Mouse (Mus musculus): ENCODE results near the gene Scai. TPM values are rescaled to one million over a fixed set of nuclear protein-coding genes. Genes with fewer than 3 reads are reported as not detected.
"Not testable (repeated sequence)": the region's sequence is repeated elsewhere in the genome, so short reads cannot be mapped to it uniquely, and the experiment has no call there.

Scai gene
- polyA plus RNA-seq (2014; fragmentation: Nextera tagmentation; extraction: Ambion mirVana) = 10.2 and 11.4 TPM in 2 replicates

- H3K36me3 ChIP-seq (ENCODE audit: control insufficient read depth, insufficient read depth, low read length) = no peaks in the 10 kb centered on the region; the same call in 1 of the 2 replicates
- ATAC-seq (replicated peaks; ENCODE audit: low FRiP score) = peak; percentile 100
- under 1% methylated on average over 32 of the region's 41 CpGs for WGBS
Observed at GRCm38 (mm10) chr2:39190561-39191056, at the start of gene Scai. Scai (minus strand) TSS chr2:39190734.

DNA sequence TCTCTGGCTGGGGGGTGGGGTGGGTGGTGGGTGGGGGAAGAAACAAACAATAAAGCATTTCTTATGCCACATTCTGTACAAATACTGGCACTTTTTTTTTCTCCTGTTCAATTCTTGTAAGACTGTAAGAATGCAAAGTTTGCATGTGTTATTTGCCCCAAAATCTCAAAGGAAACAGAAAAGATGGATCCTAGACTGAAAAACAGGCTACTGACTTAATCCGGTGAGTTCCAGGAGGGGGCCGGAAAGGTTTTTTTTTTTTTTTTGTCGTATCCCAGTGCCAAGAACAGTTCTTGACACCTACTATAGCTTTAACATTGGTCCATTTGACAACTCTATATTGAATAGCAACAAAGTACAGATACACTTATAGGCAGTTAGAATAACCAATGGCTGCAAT, 36.2 kb upstream of the Scai start:
- DNase-seq (ENCODE audit: low spot score) (no peak), ATAC-seq (replicated peaks; ENCODE audit: low FRiP score) (peak; percentile 3; the same call in 1 of the 2 replicates)
- no peak overlapping the region for H3K27ac ChIP-seq (ENCODE audit: low read depth, low read length)
- 17% methylated on average over 3 of the region's 3 CpGs for WGBS
- no peaks in the 10 kb centered on the region for H3K27me3 ChIP-seq (ENCODE audit: control insufficient read depth, insufficient read depth, low read length)
- peak overlapping the region; percentile 84; the same call in 1 of the 2 replicates for H3K9ac ChIP-seq (ENCODE audit: low read length)
- peak overlapping the region; percentile 69 for H3K4me3 ChIP-seq (ENCODE audit: low read depth, low read length)
- no peaks in the 10 kb centered on the region for H3K9me3 ChIP-seq (ENCODE audit: control insufficient read depth, low read length)
- H3K36me3 ChIP-seq (ENCODE audit: control insufficient read depth, insufficient read depth, low read length) = no peaks in the 10 kb centered on the region
- H3K4me2 ChIP-seq (ENCODE audit: low read depth, low read length, severe bottlenecking) = peak overlapping the region; percentile 53
- H3K4me1 ChIP-seq (replicated peaks; ENCODE audit: control insufficient read depth, insufficient read depth, low read length) = peaks cover 4% of the 10 kb centered on the region

More at GRCm38 (mm10) chr2:39190561-39191056, at the start of gene Scai:
- Histone ChIP-seq H3K27ac (ENCODE audit: low read depth, low read length) (peak within 1 kb of the TSS; percentile 96), H3K4me3 (ENCODE audit: low read depth, low read length) (peak within 1 kb of the TSS; percentile 89), H3K4me2 (ENCODE audit: low read depth, low read length, severe bottlenecking) (peak within 1 kb of the TSS; percentile 77), H3K4me1 (replicated peaks; ENCODE audit: control insufficient read depth, insufficient read depth, low read length) (no peaks in the 10 kb centered on the region; the same call in 1 of the 2 replicates), H3K27me3 (ENCODE audit: control insufficient read depth, insufficient read depth, low read length) (no peaks in the 10 kb centered on the region), H3K9ac (ENCODE audit: low read length) (peak within 1 kb of the TSS; percentile 94), H3K9me3 (ENCODE audit: control insufficient read depth, low read length) (no peaks in the 10 kb centered on the region)
- peak; percentile 98 for DNase-seq (ENCODE audit: low spot score)

DNA sequence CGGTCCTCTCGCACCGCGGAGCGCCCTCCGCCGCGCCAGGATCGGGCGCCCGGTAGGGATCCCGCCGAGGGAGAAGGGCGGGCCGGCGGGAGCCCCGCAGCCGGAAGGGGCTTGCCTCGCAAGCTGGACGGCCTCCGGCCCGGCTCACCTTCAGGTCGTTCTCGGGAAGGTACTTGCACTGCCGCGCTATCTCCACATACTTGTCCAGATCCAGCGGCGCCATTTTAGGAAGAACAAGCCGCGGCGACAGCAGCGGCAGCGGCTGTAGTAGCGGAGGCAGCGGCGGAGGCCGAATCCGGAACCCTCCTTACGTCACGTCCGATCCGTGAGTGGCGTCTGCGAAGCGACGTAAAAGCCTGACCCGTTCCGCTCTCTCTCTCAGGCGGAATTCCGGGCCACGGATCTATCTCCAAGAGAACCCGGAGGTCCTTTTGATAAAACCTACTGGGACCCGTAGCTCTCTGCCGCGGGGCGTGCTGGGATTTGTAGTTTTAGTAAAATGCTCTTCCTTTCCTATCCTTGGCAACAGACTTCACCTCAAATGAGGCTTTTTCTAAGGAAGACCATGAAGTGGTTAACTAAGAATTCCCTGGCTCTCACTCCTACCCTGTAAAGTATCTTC, 35.6 kb upstream of the Scai start, which contains the start of gene Ppp6c:
Gene Ppp6c (minus strand): TSS at position 433 of the 622 bp plus-strand sequence.
- Histone ChIP-seq H3K4me1 (replicated peaks; ENCODE audit: control insufficient read depth, insufficient read depth, low read length) (peaks cover 4% of the 10 kb centered on the region), H3K4me2 (ENCODE audit: low read depth, low read length, severe bottlenecking) (peak within 1 kb of the TSS; percentile 58), H3K4me3 (ENCODE audit: low read depth, low read length) (peak within 1 kb of the TSS; percentile 69), H3K27me3 (ENCODE audit: control insufficient read depth, insufficient read depth, low read length) (no peaks in the 10 kb centered on the region), H3K27ac (ENCODE audit: low read depth, low read length) (peak within 1 kb of the TSS; percentile 89), H3K9ac (ENCODE audit: low read length) (peak within 1 kb of the TSS; percentile 84), H3K9me3 (ENCODE audit: control insufficient read depth, low read length) (no peaks in the 10 kb centered on the region), H3K36me3 (ENCODE audit: control insufficient read depth, insufficient read depth, low read length) (no peaks in the 10 kb centered on the region)
- ATAC-seq (replicated peaks; ENCODE audit: low FRiP score) = peak; percentile 97
- under 1% methylated on average over 50 of the region's 56 CpGs for WGBS
- peak; percentile 95 for DNase-seq (ENCODE audit: low spot score)

DNA sequence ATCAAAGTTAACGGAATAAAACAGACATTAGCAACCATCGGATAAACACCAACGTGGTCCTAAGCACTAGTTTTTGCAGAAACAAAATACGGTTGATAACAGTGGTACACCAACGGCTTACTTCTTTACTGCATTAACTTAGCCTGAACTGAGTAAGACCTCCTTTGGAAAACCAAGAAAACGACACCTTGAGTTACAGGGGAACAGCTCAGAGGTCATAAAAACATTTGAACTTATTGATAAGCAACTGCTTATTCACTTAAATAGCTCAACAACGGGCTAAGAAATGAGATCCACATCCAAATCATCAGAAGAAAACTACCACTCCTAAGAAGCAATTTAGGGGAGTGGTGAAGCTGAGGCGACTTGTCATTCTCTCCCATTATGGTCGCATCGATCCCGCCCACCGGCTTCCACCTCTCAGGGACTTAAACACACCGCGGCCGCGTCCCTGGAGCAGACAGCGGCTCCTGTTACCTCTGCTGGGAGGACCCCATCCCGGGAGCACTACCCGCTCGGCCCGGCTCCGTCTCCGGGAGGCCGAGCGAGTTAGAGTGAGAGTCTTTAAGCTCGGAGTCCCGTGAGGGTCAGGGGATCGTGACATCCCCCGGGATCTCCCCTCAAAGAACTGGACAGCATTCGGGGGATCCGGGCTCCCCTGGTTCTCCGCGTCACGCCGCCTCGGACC, 34.9 kb upstream of the Scai start:
- WGBS = 7% methylated on average over 20 of the region's 36 CpGs
- not testable (repeated sequence) for H3K9me3 ChIP-seq (ENCODE audit: control insufficient read depth, low read length); H3K27me3 ChIP-seq (ENCODE audit: control insufficient read depth, insufficient read depth, low read length); H3K4me1 ChIP-seq (replicated peaks; ENCODE audit: control insufficient read depth, insufficient read depth, low read length); DNase-seq (ENCODE audit: low spot score); H3K36me3 ChIP-seq (ENCODE audit: control insufficient read depth, insufficient read depth, low read length)
- Histone ChIP-seq H3K4me3 (ENCODE audit: low read depth, low read length) (peak overlapping the region; percentile 69), H3K9ac (ENCODE audit: low read length) (peak overlapping the region; percentile 84), H3K27ac (ENCODE audit: low read depth, low read length) (peak overlapping the region; percentile 89), H3K4me2 (ENCODE audit: low read depth, low read length, severe bottlenecking) (peak overlapping the region; percentile 58)
- ATAC-seq (replicated peaks; ENCODE audit: low FRiP score) = peak; percentile 60

GRCm38 (mm10) chr2:39224621-39225020, 34.1 kb upstream of the Scai start:
- H3K9ac ChIP-seq (ENCODE audit: low read length) = no peak overlapping the region
- ATAC-seq (replicated peaks; ENCODE audit: low FRiP score) (no peak), DNase-seq (ENCODE audit: low spot score) (no peak)
- H3K4me2 ChIP-seq (ENCODE audit: low read depth, low read length, severe bottlenecking) = peak overlapping the region; percentile 22; the same call in 1 of the 2 replicates
- no peak overlapping the region; the same call in 1 of the 2 replicates for H3K4me3 ChIP-seq (ENCODE audit: low read depth, low read length)
- no peak overlapping the region for H3K27ac ChIP-seq (ENCODE audit: low read depth, low read length)
- no peaks in the 10 kb centered on the region for H3K36me3 ChIP-seq (ENCODE audit: control insufficient read depth, insufficient read depth, low read length)
- H3K27me3 ChIP-seq (ENCODE audit: control insufficient read depth, insufficient read depth, low read length) = no peaks in the 10 kb centered on the region
- H3K9me3 ChIP-seq (ENCODE audit: control insufficient read depth, low read length) = no peaks in the 10 kb centered on the region
- peaks cover 4% of the 10 kb centered on the region for H3K4me1 ChIP-seq (replicated peaks; ENCODE audit: control insufficient read depth, insufficient read depth, low read length)

DNA sequence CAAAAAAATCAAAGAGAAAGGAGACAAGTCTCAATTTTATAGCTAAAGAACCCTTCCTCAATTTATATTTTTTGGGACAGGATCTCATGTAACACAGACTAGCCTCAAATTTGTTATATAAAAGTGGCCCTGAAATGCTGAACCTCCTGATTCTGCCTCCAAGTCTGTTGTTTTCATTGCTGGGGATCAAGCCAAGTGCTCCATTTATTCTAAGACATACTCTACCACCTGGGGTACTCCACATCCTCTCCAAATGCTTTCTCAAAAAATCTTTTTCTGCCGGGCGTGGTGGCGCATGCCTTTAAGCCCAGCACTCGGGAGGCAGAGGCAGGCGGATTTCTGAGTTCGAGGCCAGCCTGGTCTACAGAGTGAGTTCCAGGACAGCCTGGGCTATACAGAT, 29.5 kb upstream of the Scai start:
- no peaks in the 10 kb centered on the region for H3K9me3 ChIP-seq (ENCODE audit: control insufficient read depth, low read length)
- no peak for DNase-seq (ENCODE audit: low spot score)
- no peaks in the 10 kb centered on the region for H3K36me3 ChIP-seq (ENCODE audit: control insufficient read depth, insufficient read depth, low read length)
- H3K9ac ChIP-seq (ENCODE audit: low read length) = no peak overlapping the region
- 91% methylated on average over 6 of the region's 6 CpGs for WGBS
- H3K27me3 ChIP-seq (ENCODE audit: control insufficient read depth, insufficient read depth, low read length) = no peaks in the 10 kb centered on the region
- H3K4me1 ChIP-seq (replicated peaks; ENCODE audit: control insufficient read depth, insufficient read depth, low read length) = peaks cover 4% of the 10 kb centered on the region
- no peak for ATAC-seq (replicated peaks; ENCODE audit: low FRiP score)
- H3K4me2 ChIP-seq (ENCODE audit: low read depth, low read length, severe bottlenecking) = no peak overlapping the region
- no peak overlapping the region for H3K27ac ChIP-seq (ENCODE audit: low read depth, low read length)
- H3K4me3 ChIP-seq (ENCODE audit: low read depth, low read length) = no peak overlapping the region

DNA sequence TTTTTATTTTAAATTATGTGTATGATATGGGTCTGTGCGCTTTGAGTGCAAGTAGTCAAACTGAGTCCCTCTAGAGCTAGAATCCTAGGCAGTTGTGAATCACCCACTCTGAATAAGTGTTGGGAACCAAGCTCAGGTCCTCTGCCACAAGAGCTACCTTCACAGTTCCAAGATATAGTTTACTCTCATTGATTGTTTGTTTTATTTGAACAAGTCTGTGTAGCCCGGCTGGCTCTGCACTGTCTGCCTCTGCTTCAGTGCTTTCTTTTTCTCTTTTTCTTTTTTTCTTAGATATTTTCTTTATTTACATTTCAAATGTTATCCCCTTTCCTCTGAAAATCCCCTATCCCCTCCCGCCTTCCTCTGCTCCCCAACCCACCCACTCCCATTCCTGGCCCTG, 28.5 kb upstream of the Scai start:
- 89% methylated on average over 3 of the region's 3 CpGs for WGBS
- Histone ChIP-seq H3K27me3 (ENCODE audit: control insufficient read depth, insufficient read depth, low read length) (no peaks in the 10 kb centered on the region), H3K4me3 (ENCODE audit: low read depth, low read length) (no peak overlapping the region), H3K4me2 (ENCODE audit: low read depth, low read length, severe bottlenecking) (no peak overlapping the region), H3K36me3 (ENCODE audit: control insufficient read depth, insufficient read depth, low read length) (no peaks in the 10 kb centered on the region), H3K9ac (ENCODE audit: low read length) (no peak overlapping the region), H3K27ac (ENCODE audit: low read depth, low read length) (no peak overlapping the region), H3K4me1 (replicated peaks; ENCODE audit: control insufficient read depth, insufficient read depth, low read length) (no peaks in the 10 kb centered on the region), H3K9me3 (ENCODE audit: control insufficient read depth, low read length) (no peaks in the 10 kb centered on the region)
- ATAC-seq (replicated peaks; ENCODE audit: low FRiP score) (no peak), DNase-seq (ENCODE audit: low spot score) (no peak)

DNA sequence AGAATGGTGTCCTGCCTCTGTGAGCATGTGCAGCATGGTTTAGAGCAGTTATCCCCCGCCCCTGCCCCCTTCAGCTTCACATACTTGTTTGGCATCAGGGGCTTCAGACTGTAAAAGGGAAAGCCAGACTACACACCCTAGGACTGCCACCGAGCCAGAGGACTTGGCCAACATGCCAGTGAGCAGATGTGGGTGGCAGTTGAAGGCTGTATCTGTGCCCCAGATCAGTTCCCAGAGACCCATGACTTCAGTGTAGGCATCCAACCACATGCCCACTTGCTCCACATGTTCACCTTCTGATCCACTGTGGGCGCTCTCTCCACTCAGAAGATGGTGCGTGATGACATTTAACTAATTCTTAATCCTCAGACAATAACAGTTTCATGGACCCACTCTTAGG, 26.6 kb upstream of the Scai start:
- no peak for DNase-seq (ENCODE audit: low spot score)
- H3K4me1 ChIP-seq (replicated peaks; ENCODE audit: control insufficient read depth, insufficient read depth, low read length) = no peaks in the 10 kb centered on the region
- WGBS = 94% methylated on average over 4 of the region's 4 CpGs
- no peak overlapping the region for H3K9ac ChIP-seq (ENCODE audit: low read length)
- H3K9me3 ChIP-seq (ENCODE audit: control insufficient read depth, low read length) = no peaks in the 10 kb centered on the region
- no peak overlapping the region for H3K4me2 ChIP-seq (ENCODE audit: low read depth, low read length, severe bottlenecking)
- H3K36me3 ChIP-seq (ENCODE audit: control insufficient read depth, insufficient read depth, low read length) = no peaks in the 10 kb centered on the region
- no peaks in the 10 kb centered on the region for H3K27me3 ChIP-seq (ENCODE audit: control insufficient read depth, insufficient read depth, low read length)
- no peak for ATAC-seq (replicated peaks; ENCODE audit: low FRiP score)
- H3K4me3 ChIP-seq (ENCODE audit: low read depth, low read length) = no peak overlapping the region
- H3K27ac ChIP-seq (ENCODE audit: low read depth, low read length) = no peak overlapping the region

Measured in forebrain, embryonic 11.5 days (tissue).